In genomic region chr14:57529086-57529785, GRCm38 (mm10) we compare ENCODE assay signal across 10 mouse cellular contexts. TPM values are rescaled to one million over a fixed set of nuclear protein-coding genes. Genes with fewer than 3 reads are reported as not detected.
DNase-seq lines count a peak whose midpoint lies in the region; ATAC-seq and TF ChIP-seq lines count a peak whose summit lies in the region.
"Had no signal": no experiment of that assay in that cellular context is flagged by ENCODE, and none has a peak within 500 bp of the region (broad histone marks: within the 10 kb centered on the region; RNA-seq: fewer than 3 reads in every experiment).

No protein-coding gene starts in this region.

- no peak for TF ChIP-seq POLR2A in CH12.LX (IDR thresholded peaks at IDR 0.05; ENCODE audit: low read depth, low read length)

- H3K27ac ChIP-seq in heart, embryonic 12.5 days (ENCODE audit: poor library complexity, severe bottlenecking): no peak overlapping the region
- H3K27ac ChIP-seq in CH12.LX (ENCODE audit: insufficient read depth, low read depth): no peak overlapping the region
- no peak overlapping the region for H3K27ac ChIP-seq in stomach, postnatal 0 days (replicated peaks)
- H3K27ac ChIP-seq: hindbrain, embryonic 10.5 days; liver, embryonic 14.5 days had no signal

- 49% methylated on average over 10 of the region's 10 CpGs for WGBS in heart, embryonic 12.5 days
- WGBS in large intestine, adult 2 months: 22% methylated on average over 10 of the region's 10 CpGs
- WGBS in stomach, postnatal 0 days: 68% methylated on average over 10 of the region's 10 CpGs

- peaks cover 19% of the 10 kb centered on the region for H3K4me1 ChIP-seq in heart, embryonic 12.5 days (replicated peaks)
- H3K4me1 ChIP-seq in CH12.LX (ENCODE audit: control insufficient read depth in 1 of 2, insufficient read depth in 2 of 2): peaks cover 11 to 27% of the 10 kb centered on the region in 2 experiments
- H3K4me1 ChIP-seq in stomach, postnatal 0 days (replicated peaks; ENCODE audit: control insufficient read depth, insufficient read depth): peaks cover 4% of the 10 kb centered on the region

- peaks cover 49% of the 10 kb centered on the region for H3K27me3 ChIP-seq in heart, embryonic 12.5 days (replicated peaks)
- H3K27me3 ChIP-seq in CH12.LX (replicated peaks): peaks cover 20% of the 10 kb centered on the region
- no peaks in the 10 kb centered on the region for H3K27me3 ChIP-seq in stomach, postnatal 0 days (ENCODE audit: control insufficient read depth, insufficient read depth, low read length)

- peak; percentile 98 for DNase-seq in heart, adult 11 months
- DNase-seq in CH12.LX (ENCODE audit: extremely low read depth): no peak
- DNase-seq in brain, adult 2 months (ENCODE audit: low read depth, low spot score): peak; percentile 87
- DNase-seq in large intestine, adult 2 months (ENCODE audit: low read depth, low spot score): peak; percentile 56
- no peak for DNase-seq in stomach, postnatal 0 days (ENCODE audit: low spot score)
- no peak for DNase-seq in urinary bladder, postnatal 14 days (ENCODE audit: low spot score)
- DNase-seq in kidney, postnatal 25 days: no peak

- no peaks in the 10 kb centered on the region for H3K9me3 ChIP-seq in heart, embryonic 12.5 days (replicated peaks)
- no peaks in the 10 kb centered on the region for H3K9me3 ChIP-seq in CH12.LX (replicated peaks; ENCODE audit: low read length)
- no peaks in the 10 kb centered on the region for H3K9me3 ChIP-seq in stomach, postnatal 0 days (ENCODE audit: control insufficient read depth, low read length)
- H3K9me3 ChIP-seq: hindbrain, embryonic 10.5 days had no signal

- no peak for ATAC-seq in heart, embryonic 12.5 days (ENCODE audit: insufficient number of reproducible peaks, low FRiP score)
- no peak for ATAC-seq in stomach, postnatal 0 days (ENCODE audit: low FRiP score, low TSS enrichment)

- dilution Hi-C loops in CH12.LX (cut with MboI; ENCODE audit: extremely low pct_ligation_motif_present, extremely low pct_unique_long_range_greater_than_20kb, low sequenced_read_pairs): no loop called here

- H3K4me3 ChIP-seq in heart, embryonic 12.5 days: no peak overlapping the region
- H3K4me3 ChIP-seq in CH12.LX (replicated peaks in 1 of 3; ENCODE audit: low read depth in 2 of 3, low read length in 2 of 3, poor library complexity in 1 of 3): no peak overlapping the region
- no peak overlapping the region for H3K4me3 ChIP-seq in stomach, postnatal 0 days (ENCODE audit: low read depth, low read length)
- H3K4me3 ChIP-seq: hindbrain, embryonic 10.5 days had no signal

- TF ChIP-seq CTCF in CH12.LX (conservative IDR thresholded peaks at IDR 0.05 in 1 of 2, IDR thresholded peaks at IDR 0.05 in 1 of 2; ENCODE audit: low read depth in 2 of 2, low read length in 2 of 2): no peak
- no peak for TF ChIP-seq CTCF in stomach, postnatal 0 days (IDR thresholded peaks at IDR 0.05; ENCODE audit: low read depth)

- no peaks in the 10 kb centered on the region for H3K36me3 ChIP-seq in heart, embryonic 12.5 days
- H3K36me3 ChIP-seq in CH12.LX (replicated peaks in 1 of 2; ENCODE audit: control insufficient read depth in 1 of 2, insufficient read depth in 1 of 2, low read length in 1 of 2): no peaks in the 10 kb centered on the region
- H3K36me3 ChIP-seq in stomach, postnatal 0 days (ENCODE audit: control insufficient read depth, insufficient read depth, low read length): no peaks in the 10 kb centered on the region
- H3K36me3 ChIP-seq: hindbrain, embryonic 10.5 days had no signal

- no peaks in the 10 kb centered on the region for H3K79me2 ChIP-seq in CH12.LX (replicated peaks; ENCODE audit: control insufficient read depth, extremely low read depth, insufficient read depth, poor library complexity, severe bottlenecking)

- no peak for TF ChIP-seq RAD21 in CH12.LX (IDR thresholded peaks at IDR 0.05; ENCODE audit: low read depth, low read length)

- H3K9ac ChIP-seq in heart, embryonic 12.5 days: no peak overlapping the region
- no peak overlapping the region for H3K9ac ChIP-seq in CH12.LX (ENCODE audit: insufficient read depth, low read depth)
- H3K9ac ChIP-seq in stomach, postnatal 0 days (ENCODE audit: low read length): no peak overlapping the region
- H3K9ac ChIP-seq: liver, embryonic 14.5 days had no signal

- H3K4me2 ChIP-seq in heart, embryonic 12.5 days: no peak overlapping the region
- no peak overlapping the region for H3K4me2 ChIP-seq in CH12.LX (ENCODE audit: insufficient read depth, low read depth, poor library complexity, severe bottlenecking)
- no peak overlapping the region for H3K4me2 ChIP-seq in stomach, postnatal 0 days (replicated peaks; ENCODE audit: low read depth)

- TF ChIP-seq EP300 in CH12.LX (IDR thresholded peaks at IDR 0.05; ENCODE audit: low read length): no peak
- no peak for TF ChIP-seq EP300 in stomach, postnatal 0 days (optimal IDR thresholded peaks at IDR 0.05)

- in situ Hi-C loops in CH12.LX (cut with MboI; ENCODE audit: low pct_ligation_motif_present, low pct_unique_long_range_greater_than_20kb, low sequenced_read_pairs): no loop called here

TF ChIP-seq in CH12.LX, 34 proteins besides CTCF, POLR2A, EP300 and RAD21:
- peak; percentile 59; the same call in 1 of the 2 replicates for TF ChIP-seq MAX (IDR thresholded peaks at IDR 0.05; ENCODE audit: low read length)
- TF ChIP-seq USF1 (IDR thresholded peaks at IDR 0.05; ENCODE audit: low read depth, low read length): no peak
- TF ChIP-seq ZKSCAN1 (IDR thresholded peaks at IDR 0.05; ENCODE audit: borderline replicate concordance, low read depth, low read length): no peak

RNA-seq across cellular contexts. Expression of gene Il17d, which starts 4.7 kb away (rescaled TPM):
- polyA plus RNA-seq in heart, embryonic 12.5 days (2016; fragmentation: Nextera tagmentation; extraction: Ambion mirVana): 0.79 and 1.2 TPM in 2 replicates
- 0.08 and 0.21 TPM in 2 replicates for total RNA-seq in CH12.LX (2012; rRNA removed)
- total RNA-seq in CH12.LX (2014; rRNA removed): not detected in 2 replicates
- polyA plus RNA-seq in CH12.LX (2012; ENCODE audit: insufficient read length, low read depth): not detected in 2 replicates
- 3.2 and 4.1 TPM in 2 replicates for polyA plus RNA-seq in large intestine, adult 2 months (2012; rRNA removed)
- polyA plus RNA-seq in stomach, postnatal 0 days (2015; fragmentation: Nextera tagmentation; extraction: Ambion mirVana): 8.5 and 10.6 TPM in 2 replicates

RNA-seq across cellular contexts. Expression of gene Eef1akmt1, which starts 42.2 kb away (rescaled TPM):
- 56.4 and 60.4 TPM in 2 replicates for polyA plus RNA-seq in heart, embryonic 12.5 days (2016; fragmentation: Nextera tagmentation; extraction: Ambion mirVana)
- 52.2 and 69.5 TPM in 2 replicates for total RNA-seq in CH12.LX (2012; rRNA removed)
- 105 and 110 TPM in 2 replicates for total RNA-seq in CH12.LX (2014; rRNA removed)
- polyA plus RNA-seq in CH12.LX (2012; ENCODE audit: insufficient read length, low read depth): 74.5 and 81.2 TPM in 2 replicates
- 15.8 and 19.3 TPM in 2 replicates for polyA plus RNA-seq in large intestine, adult 2 months (2012; rRNA removed)
- polyA plus RNA-seq in stomach, postnatal 0 days (2015; fragmentation: Nextera tagmentation; extraction: Ambion mirVana): 59.5 and 60.9 TPM in 2 replicates

Comparison
In these comparisons a context has a peak if more than half of its experiments do, and no peak if none do; other contexts are left out.
1. DNase-seq: peak in heart, adult 11 months (single experiment), brain, adult 2 months (single experiment) and large intestine, adult 2 months (single experiment); none in CH12.LX (single experiment), stomach, postnatal 0 days (single experiment), urinary bladder, postnatal 14 days (single experiment) and kidney, postnatal 25 days (0 of 2).